Mouse (Mus musculus) adrenal gland, adult 8-10 months (tissue): ENCODE data around the gene Cdk16. TPM values are rescaled to one million over a fixed set of nuclear protein-coding genes. Genes with fewer than 3 reads are reported as not detected.

Source experiments
- total RNA-seq, 4 experiments: library from RNA; stranded (reverse); gene quantifications; 2 replicates each; pipeline ENCODE4 v1.2.4; 2022

Cdk16 gene
- total RNA-seq, 4 experiments from 2014 or later, result 143 to 182 (median 161) TPM

Other genes starting within 250 kb of the Cdk16 start
- 1 to 10 TPM; 2.7 to 3.8 (median 3.7) TPM for gene Rgn, start 138.2 kb upstream of the Cdk16 start, total RNA-seq
- gene Rbm10, start 70.5 kb upstream of the Cdk16 start, total RNA-seq, result 10 to 100 TPM; 29.0 to 41.2 (median 40.0) TPM
- gene Ndufb11, start 70.3 kb upstream of the Cdk16 start, total RNA-seq, result 100 to 1,000 TPM; 217 to 320 (median 257) TPM
- 100 to 1,000 TPM; 423 to 601 (median 476) TPM for gene Uba1, start 29.6 kb upstream of the Cdk16 start, total RNA-seq
- gene Usp11, start 16.0 kb downstream of the Cdk16 start, total RNA-seq, result 10 to 100 TPM; 35.6 to 56.0 (median 46.1) TPM
- 100 to 1,000 TPM; 135 to 208 (median 162) TPM for gene Araf, start 109.9 kb downstream of the Cdk16 start, total RNA-seq
- gene Timp1, start 182.2 kb downstream of the Cdk16 start, total RNA-seq, result 10 to 100 TPM; 24.7 to 50.1 (median 29.6) TPM
- gene Syn1, start 233.1 kb downstream of the Cdk16 start, total RNA-seq, result 10 to 100 TPM in 3 of 4 experiments, 1 to 10 TPM in 1; 8.9 to 14.0 (median 11.8) TPM
- gene Cfp, start 243.6 kb downstream of the Cdk16 start, total RNA-seq, result 10 to 100 TPM in 3 of 4 experiments, 1 to 10 TPM in 1; 9.1 to 14.8 (median 12.3) TPM